Mouse (Mus musculus) heart, embryonic 14.5 days (tissue): Measurements from ENCODE around the gene Arhgef17. TPM values are rescaled to one million over a fixed set of nuclear protein-coding genes. Genes with fewer than 3 reads are reported as not detected.
A peak's percentile ranks its signal among the peaks of the same experiment; 100 is the strongest.

Experiments used
- ATAC-seq: fragments of 200-750 bp; cut with Nextera tagmentation; 2 replicates; pipeline ENCODE4 v1.8.0; 2017; ENCODE audit warnings: low read depth, moderate TSS enrichment; ENCODE audit not compliant: insufficient number of reproducible peaks, insufficient read depth, low FRiP score
- H3K27ac ChIP-seq, 2 experiments: fragments of 200-500 bp in 1 of 2; fragments of 300-500 bp in 1 of 2; sonication (generic) in 1 of 2; replicated peaks in 1 of 2; 2 replicates each; pipeline ENCODE4 v1.5.1; 2012 to 2014; ENCODE audit warnings: low read depth in 2 of 2, low read length in 2 of 2, control low read depth in 1 of 2, mild to moderate bottlenecking in 1 of 2, mixed read lengths in 1 of 2; ENCODE audit not compliant: control insufficient read depth in 1 of 2, insufficient read depth in 1 of 2
- H3K27me3 ChIP-seq: fragments of 300-500 bp; sonication (generic); 2 replicates; pipeline ENCODE4 v1.6.1; 2014; ENCODE audit warnings: mild to moderate bottlenecking, low read length, control low read depth; ENCODE audit not compliant: control insufficient read depth, insufficient read depth
- H3K36me3 ChIP-seq: fragments of 300-500 bp; sonication (generic); 2 replicates; pipeline ENCODE4 v1.6.1; 2014; ENCODE audit warnings: mild to moderate bottlenecking, control low read depth, low read length, mixed read lengths; ENCODE audit not compliant: control insufficient read depth, insufficient read depth
- H3K4me1 ChIP-seq, 2 experiments: fragments of 200-500 bp in 1 of 2; fragments of 300-500 bp in 1 of 2; sonication (generic) in 1 of 2; 2 replicates each; pipeline ENCODE4 v1.6.1; 2012 to 2014; ENCODE audit warnings: low read length in 2 of 2, control low read depth in 1 of 2, mixed read lengths in 1 of 2; ENCODE audit not compliant: control insufficient read depth in 2 of 2, insufficient read depth in 2 of 2
- H3K4me2 ChIP-seq: fragments of 300-500 bp; sonication (generic); 2 replicates; pipeline ENCODE4 v1.6.1; 2014; ENCODE audit warnings: mild to moderate bottlenecking, low read length
- H3K4me3 ChIP-seq, 2 experiments: fragments of 200-500 bp in 1 of 2; fragments of 300-500 bp in 1 of 2; sonication (generic) in 1 of 2; 2 replicates each; pipeline ENCODE4 v1.5.1; 2012 to 2014; ENCODE audit warnings: low read length in 2 of 2, mild to moderate bottlenecking in 2 of 2, control low read depth in 1 of 2, low read depth in 1 of 2, moderate library complexity in 1 of 2; ENCODE audit not compliant: control insufficient read depth in 1 of 2, insufficient read depth in 1 of 2
- H3K9ac ChIP-seq: fragments of 300-500 bp; sonication (generic); 2 replicates; pipeline ENCODE4 v1.6.1; 2014; ENCODE audit warnings: mild to moderate bottlenecking, low read length
- H3K9me3 ChIP-seq: fragments of 300-500 bp; sonication (generic); 2 replicates; pipeline ENCODE4 v1.6.1; 2016; ENCODE audit warnings: low read length, control low read depth; ENCODE audit not compliant: control insufficient read depth
- WGBS: fragments of 180-500 bp; shearing (Covaris S2); extraction: QIAGEN DNeasy Blood & Tissue Kit; methylation state at CpG from one replicate; pipeline ENCODE4 v1.1.7; 2014; 5-methylcytosine and 5-hydroxymethylcytosine counted together
- polyA plus RNA-seq: library from polyadenylated mRNA; unstranded; fragments of >200 nt; fragmentation: Nextera tagmentation; extraction: Ambion mirVana; gene quantifications from 2 replicates; pipeline ENCODE4 v1.2.1, GENCODE M21; 2014

Arhgef17 gene
- polyA plus RNA-seq, 1 experiment from 2014 or later, result 8.9 TPM

GRCm38 (mm10) chr7:100871892-100872291, 60.0 kb downstream of the Arhgef17 start:
- H3K27ac ChIP-seq, result no peak overlapping the region
- 47% methylated on average over 5 of the region's 5 CpGs for WGBS
- ATAC-seq, result no peak
- no peak overlapping the region for H3K4me2 ChIP-seq
- peaks cover 15 to 28% of the 10 kb centered on the region in 2 experiments; a peak in 3 of 4 replicates for H3K4me1 ChIP-seq
- H3K9me3 ChIP-seq, result no peaks in the 10 kb centered on the region
- no peak overlapping the region for H3K4me3 ChIP-seq
- H3K36me3 ChIP-seq, result peaks cover 47% of the 10 kb centered on the region
- H3K9ac ChIP-seq, result no peak overlapping the region
- H3K27me3 ChIP-seq, result no peaks in the 10 kb centered on the region

GRCm38 (mm10) chr7:100871355-100871754, 60.6 kb downstream of the Arhgef17 start:
- Histone ChIP-seq H3K36me3 (peaks cover 42% of the 10 kb centered on the region), H3K27me3 (no peaks in the 10 kb centered on the region), H3K27ac (no peak overlapping the region), H3K4me2 (no peak overlapping the region), H3K9ac (no peak overlapping the region), H3K4me1 (peaks cover 15 to 28% of the 10 kb centered on the region in 2 experiments; a peak in 3 of 4 replicates), H3K9me3 (no peaks in the 10 kb centered on the region), H3K4me3 (no peak overlapping the region)
- WGBS, result 92% methylated on average over 4 of the region's 4 CpGs
- ATAC-seq, result no peak

DNA sequence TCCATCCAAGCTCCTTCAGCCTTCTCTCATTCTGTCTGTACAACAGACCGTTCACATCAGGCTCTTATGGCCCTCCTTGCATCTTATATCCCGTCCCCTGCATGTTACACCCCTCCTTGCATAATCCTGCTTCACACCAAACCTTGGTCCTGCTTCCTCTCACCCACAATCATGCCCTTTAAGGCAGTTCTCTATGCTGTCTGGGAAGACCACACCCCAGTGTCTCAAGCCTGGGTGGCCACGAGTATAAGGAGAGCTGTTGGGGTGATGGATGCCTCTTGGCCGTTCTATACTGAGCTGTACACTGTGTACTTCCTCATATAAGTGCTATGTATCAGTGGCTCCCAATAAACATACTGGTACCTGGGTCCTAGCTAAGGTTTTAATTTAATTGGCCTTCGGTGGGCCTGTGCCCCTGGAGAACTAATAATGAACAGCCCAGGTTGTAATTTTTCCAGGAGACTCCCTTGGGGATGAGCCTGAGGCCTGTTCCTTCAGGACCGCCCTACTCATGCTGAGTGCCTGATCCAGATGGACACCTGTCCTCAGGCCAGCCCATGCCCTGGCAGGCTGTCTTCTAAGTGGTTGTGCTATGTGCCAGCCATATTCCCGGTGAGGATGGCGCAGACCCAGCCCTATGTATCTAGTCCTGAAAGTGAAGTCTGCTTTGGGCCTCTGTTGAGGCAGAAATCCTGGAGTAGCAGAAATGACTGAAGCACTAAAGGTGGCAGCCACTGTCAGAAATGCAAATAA, 61.9 kb downstream of the Arhgef17 start:
- Histone ChIP-seq H3K27me3 (no peaks in the 10 kb centered on the region), H3K4me1 (peaks cover 15 to 28% of the 10 kb centered on the region in 2 experiments; a peak in 3 of 4 replicates), H3K4me2 (no peak overlapping the region), H3K36me3 (peaks cover 36% of the 10 kb centered on the region), H3K4me3 (no peak overlapping the region), H3K9ac (no peak overlapping the region), H3K27ac (no peak overlapping the region), H3K9me3 (no peaks in the 10 kb centered on the region)
- WGBS, result 92% methylated on average over 8 of the region's 8 CpGs
- no peak for ATAC-seq

DNA sequence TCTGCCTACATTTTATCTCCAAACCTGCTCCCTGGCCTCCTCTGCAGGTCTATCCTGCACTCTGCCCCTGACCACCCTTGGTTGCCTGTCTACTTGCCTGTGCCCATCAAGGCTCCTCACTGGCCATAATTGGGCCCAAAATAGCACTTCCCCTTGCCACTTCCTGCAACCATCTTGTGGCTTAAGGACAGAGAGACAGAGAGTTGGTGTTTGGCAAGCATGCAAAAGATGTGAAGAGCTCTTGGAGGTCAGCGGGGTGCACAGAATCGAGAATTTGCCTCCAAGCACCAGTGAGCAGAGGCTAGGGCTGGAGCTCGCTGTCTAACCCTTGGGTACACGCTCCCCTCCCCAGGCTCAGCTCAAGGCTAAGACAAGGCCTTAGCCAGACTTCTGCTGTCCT, 63.4 kb downstream of the Arhgef17 start:
- Histone ChIP-seq H3K4me2 (no peak overlapping the region), H3K27me3 (no peaks in the 10 kb centered on the region), H3K9ac (peak overlapping the region; percentile 10; the same call in 1 of the 2 replicates), H3K4me3 (no peak overlapping the region), H3K4me1 (peaks cover 15 to 28% of the 10 kb centered on the region in 2 experiments; a peak in 3 of 4 replicates), H3K9me3 (no peaks in the 10 kb centered on the region), H3K36me3 (peaks cover 21% of the 10 kb centered on the region), H3K27ac (peak overlapping the region in 1 of 2 experiments; percentile 19; a peak in 2 of 4 replicates)
- 51% methylated on average over 4 of the region's 4 CpGs for WGBS
- ATAC-seq, result no peak

DNA sequence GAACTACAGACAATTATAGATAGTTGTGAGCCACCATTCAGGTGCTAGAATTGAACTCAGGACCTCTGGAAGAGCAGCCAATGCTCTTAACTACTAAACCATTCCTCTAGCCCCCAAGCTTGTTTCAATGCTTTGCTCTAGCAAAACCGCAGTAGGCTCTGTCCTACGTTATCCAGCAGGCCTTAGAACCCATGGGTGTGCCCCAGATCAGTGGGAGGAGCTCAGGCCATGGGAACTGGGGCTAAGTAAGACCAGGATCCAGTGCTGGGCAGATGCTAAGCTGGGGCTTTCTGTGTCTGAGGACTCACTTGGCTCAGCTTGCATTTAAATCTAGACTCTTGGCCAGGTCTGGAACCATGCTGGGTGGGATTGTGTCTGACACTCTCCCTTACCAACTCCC, 64.3 kb downstream of the Arhgef17 start:
- Histone ChIP-seq H3K27ac (no peak overlapping the region), H3K27me3 (no peaks in the 10 kb centered on the region), H3K9me3 (no peaks in the 10 kb centered on the region), H3K9ac (no peak overlapping the region), H3K36me3 (peaks cover 12% of the 10 kb centered on the region), H3K4me3 (no peak overlapping the region), H3K4me1 (peaks cover 15 to 29% of the 10 kb centered on the region in 2 experiments; a peak in 3 of 4 replicates), H3K4me2 (no peak overlapping the region)
- 57% methylated on average over 2 of the region's 2 CpGs for WGBS
- ATAC-seq, result no peak

GRCm38 (mm10) chr7:100866675-100867074, 65.2 kb downstream of the Arhgef17 start:
- 5% methylated on average over 3 of the region's 3 CpGs for WGBS
- peaks cover 19 to 29% of the 10 kb centered on the region in 2 experiments for H3K4me1 ChIP-seq
- peaks cover 3% of the 10 kb centered on the region; the same call in 1 of the 2 replicates for H3K36me3 ChIP-seq
- H3K4me3 ChIP-seq, result no peak overlapping the region
- no peaks in the 10 kb centered on the region for H3K27me3 ChIP-seq
- H3K9me3 ChIP-seq, result no peaks in the 10 kb centered on the region
- no peak overlapping the region for H3K9ac ChIP-seq
- no peak for ATAC-seq
- H3K27ac ChIP-seq, result no peak overlapping the region
- H3K4me2 ChIP-seq, result no peak overlapping the region

DNA sequence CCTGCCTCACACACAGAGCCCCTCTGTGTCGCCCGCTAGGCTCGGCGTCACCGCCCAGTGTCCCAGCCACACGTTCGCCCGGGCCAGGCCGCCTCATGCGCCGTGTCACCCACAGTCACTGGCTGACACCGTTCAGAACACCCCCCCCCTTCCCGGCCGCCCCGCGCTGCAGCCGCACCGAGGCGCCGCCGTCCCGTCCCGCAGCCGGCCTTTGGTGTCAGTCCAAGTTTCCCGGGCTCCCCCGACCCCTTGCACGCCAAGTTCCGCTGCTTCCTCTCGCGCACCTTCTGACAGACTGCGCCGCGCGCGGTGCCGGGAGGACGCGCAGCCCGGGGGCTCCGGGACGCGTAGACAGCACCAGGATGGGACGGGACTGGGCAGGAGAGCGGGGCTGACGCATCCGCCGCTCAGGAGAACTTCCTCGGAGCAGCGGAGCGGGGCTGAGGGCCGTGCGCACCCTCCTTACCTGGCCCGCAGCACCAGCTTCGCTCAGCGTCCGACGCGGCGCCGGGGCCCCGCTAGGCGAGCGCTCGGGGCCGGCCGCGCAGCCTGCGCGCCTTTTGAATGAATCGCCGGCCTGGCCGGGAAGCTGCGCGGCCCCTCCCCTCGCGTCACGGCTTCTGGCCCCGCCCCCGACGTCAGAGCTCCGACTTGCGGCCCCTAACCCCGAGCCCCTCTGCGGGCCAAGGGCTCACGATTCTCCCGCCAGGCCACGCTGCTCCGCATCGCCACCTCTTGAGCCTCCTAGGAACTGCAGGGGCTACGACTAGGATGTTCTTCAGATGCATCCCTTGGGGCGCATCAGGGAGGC, 68.9 kb downstream of the Arhgef17 start, which contains the start of gene Relt:
Gene Relt, minus strand, starts transcription at position 619 of the 811 bp plus-strand sequence.
- Histone ChIP-seq H3K9ac (peak within 1 kb of the TSS; percentile 79), H3K27me3 (no peaks in the 10 kb centered on the region), H3K4me1 (peaks cover 23 to 31% of the 10 kb centered on the region in 2 experiments), H3K4me2 (peak within 1 kb of the TSS; percentile 97), H3K9me3 (no peaks in the 10 kb centered on the region), H3K4me3 (peak within 1 kb of the TSS; percentile 64 to 90), H3K27ac (peak within 1 kb of the TSS; percentile 69 to 85), H3K36me3 (no peaks in the 10 kb centered on the region)
- WGBS, result under 1% methylated on average over 91 of the region's 91 CpGs
- ATAC-seq, result peak; percentile 87
